Mouse (Mus musculus) midbrain, embryonic 12.5 days (tissue): Measurements from ENCODE around the gene Fads2. TPM values are rescaled to one million over a fixed set of nuclear protein-coding genes. Genes with fewer than 3 reads are reported as not detected.

Source experiments
- ATAC-seq: fragments of 200-750 bp; cut with Nextera tagmentation; 2 replicates; pipeline ENCODE4 v1.8.0; 2017; ENCODE audit warnings: low read depth, moderate TSS enrichment, moderate library complexity; ENCODE audit not compliant: low FRiP score
- H3K27ac ChIP-seq: fragments of 300-500 bp; sonication (generic); replicated peaks from 2 replicates; pipeline ENCODE4 v1.5.1; 2016; ENCODE audit warnings: mild to moderate bottlenecking
- H3K27me3 ChIP-seq: fragments of 300-500 bp; sonication (generic); 2 replicates; pipeline ENCODE4 v1.6.1; 2016; ENCODE audit warnings: mild to moderate bottlenecking
- H3K36me3 ChIP-seq: fragments of 300-500 bp; sonication (generic); 2 replicates; pipeline ENCODE4 v1.6.1; 2016
- H3K4me1 ChIP-seq: fragments of 300-500 bp; sonication (generic); 2 replicates; pipeline ENCODE4 v1.6.1; 2016
- H3K4me2 ChIP-seq: fragments of 300-500 bp; sonication (generic); replicated peaks from 2 replicates; pipeline ENCODE4 v1.6.1; 2016; ENCODE audit warnings: mild to moderate bottlenecking, moderate library complexity
- H3K4me3 ChIP-seq: fragments of 300-500 bp; sonication (generic); 2 replicates; pipeline ENCODE4 v1.5.1; 2016; ENCODE audit warnings: mild to moderate bottlenecking
- H3K9ac ChIP-seq: fragments of 300-500 bp; sonication (generic); replicated peaks from 2 replicates; pipeline ENCODE4 v1.6.1; 2016; ENCODE audit warnings: mild to moderate bottlenecking, moderate library complexity
- H3K9me3 ChIP-seq: fragments of 300-500 bp; sonication (generic); 2 replicates; pipeline ENCODE4 v1.6.1; 2016; ENCODE audit warnings: mild to moderate bottlenecking
- WGBS: fragments of 180-500 bp; shearing (Covaris S2); methylation state at CpG from one replicate; pipeline ENCODE4 v1.1.7; 2016; 5-methylcytosine and 5-hydroxymethylcytosine counted together
- polyA plus RNA-seq: library from polyadenylated mRNA; unstranded; fragments of >200 nt; fragmentation: Nextera tagmentation; extraction: Ambion mirVana; gene quantifications from 2 replicates; pipeline ENCODE4 v1.2.1, GENCODE M21; 2016

Fads2 gene
- polyA plus RNA-seq, 1 experiment from 2014 or later: 220 TPM

- ATAC-seq: no peak
- Histone ChIP-seq H3K27ac (no peak overlapping the region), H3K36me3 (peaks cover 97% of the 10 kb centered on the region), H3K9ac (no peak overlapping the region), H3K4me3 (no peak overlapping the region), H3K4me2 (no peak overlapping the region), H3K4me1 (0 out of 2 replicates have a peak, but pooled peaks cover 6% of the 10 kb centered on the region), H3K27me3 (no peaks in the 10 kb centered on the region), H3K9me3 (no peaks in the 10 kb centered on the region)
- WGBS: 84% methylated on average over 7 of the region's 7 CpGs
These were observed 33.8 kb downstream of the Fads2 start for GRCm38 (mm10) chr19:10067701-10068100.

GRCm38 (mm10) chr19:10066502-10066901 lies 35.0 kb downstream of the Fads2 start:
- H3K4me2 ChIP-seq: no peak overlapping the region
- no peaks in the 10 kb centered on the region for H3K9me3 ChIP-seq
- H3K4me3 ChIP-seq: no peak overlapping the region
- H3K36me3 ChIP-seq: peaks cover 99% of the 10 kb centered on the region
- ATAC-seq: no peak
- no peaks in the 10 kb centered on the region for H3K27me3 ChIP-seq
- no peak overlapping the region for H3K27ac ChIP-seq
- H3K4me1 ChIP-seq: 0 out of 2 replicates have a peak, but pooled peaks cover 2% of the 10 kb centered on the region
- 98% methylated on average over 3 of the region's 3 CpGs for WGBS
- no peak overlapping the region for H3K9ac ChIP-seq

DNA sequence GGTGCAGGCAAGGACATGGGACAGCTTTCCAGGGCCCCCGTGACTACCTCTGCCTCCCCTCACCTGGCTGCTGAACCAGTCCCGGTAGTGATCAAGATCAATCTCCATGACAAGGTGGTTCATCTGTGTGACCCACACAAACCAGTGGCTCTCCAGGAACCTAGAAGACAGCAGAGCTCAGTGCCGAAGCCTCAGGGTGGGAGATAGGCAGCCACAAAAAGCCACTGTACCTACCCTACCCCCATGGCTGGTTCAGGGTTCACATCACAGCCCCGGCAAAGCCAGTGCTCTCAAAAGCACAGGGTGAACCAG lies 35.4 kb downstream of the Fads2 start:
- H3K4me3 ChIP-seq: no peak overlapping the region
- no peaks in the 10 kb centered on the region for H3K27me3 ChIP-seq
- no peak overlapping the region for H3K27ac ChIP-seq
- peaks cover 3% of the 10 kb centered on the region; the same call in 1 of the 2 replicates for H3K4me1 ChIP-seq
- H3K4me2 ChIP-seq: no peak overlapping the region
- no peak for ATAC-seq
- H3K9ac ChIP-seq: no peak overlapping the region
- 93% methylated on average over 4 of the region's 4 CpGs for WGBS
- H3K9me3 ChIP-seq: no peaks in the 10 kb centered on the region
- H3K36me3 ChIP-seq: peaks cover 99% of the 10 kb centered on the region

DNA sequence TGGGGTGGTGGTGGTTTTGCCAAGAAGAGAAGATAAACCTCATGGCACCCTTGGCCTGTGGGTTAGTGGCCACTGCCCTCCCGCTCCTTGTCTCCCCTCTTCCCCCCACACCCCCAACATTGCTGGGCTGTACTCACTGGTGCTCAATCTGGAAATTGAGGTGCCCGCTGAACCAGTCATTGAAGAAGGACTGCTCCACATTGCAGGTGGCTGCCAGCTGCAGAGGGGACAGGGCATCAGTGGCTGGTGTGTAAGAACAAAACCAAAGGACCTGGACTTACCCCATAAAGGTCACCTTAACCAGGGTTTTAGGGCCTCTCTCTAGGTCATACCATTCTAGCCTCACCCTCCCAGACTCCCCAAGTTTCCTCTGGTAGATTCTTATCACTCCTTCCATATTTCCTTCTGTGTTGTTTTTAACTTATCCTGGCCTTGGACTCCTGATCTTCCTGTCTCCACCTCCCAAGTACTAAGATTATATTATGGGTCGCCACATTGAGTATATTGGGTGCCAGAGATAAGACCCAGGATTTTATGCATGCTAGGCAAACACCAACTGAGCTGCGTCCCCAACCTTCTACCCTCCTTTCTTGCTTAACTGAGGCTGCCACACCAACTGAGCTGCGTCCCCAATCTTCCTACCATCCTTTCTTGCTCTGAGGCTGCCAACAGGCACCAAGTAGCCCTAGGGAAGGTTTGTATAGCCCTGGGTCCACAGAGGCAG lies 35.9 kb downstream of the Fads2 start:
- Histone ChIP-seq H3K4me1 (peaks cover 7% of the 10 kb centered on the region; the same call in 1 of the 2 replicates), H3K9me3 (no peaks in the 10 kb centered on the region), H3K36me3 (peaks cover 99% of the 10 kb centered on the region), H3K4me2 (no peak overlapping the region), H3K9ac (no peak overlapping the region), H3K27me3 (no peaks in the 10 kb centered on the region), H3K27ac (no peak overlapping the region), H3K4me3 (no peak overlapping the region)
- ATAC-seq: no peak
- 94% methylated on average over 5 of the region's 5 CpGs for WGBS

- ATAC-seq: no peak
- H3K27ac ChIP-seq: no peak overlapping the region
- WGBS: 88% methylated on average over 10 of the region's 10 CpGs
- peaks cover 87% of the 10 kb centered on the region for H3K36me3 ChIP-seq
- no peak overlapping the region for H3K9ac ChIP-seq
- H3K4me1 ChIP-seq: peaks cover 7% of the 10 kb centered on the region; the same call in 1 of the 2 replicates
- H3K4me3 ChIP-seq: no peak overlapping the region
- no peak overlapping the region for H3K4me2 ChIP-seq
- no peaks in the 10 kb centered on the region for H3K9me3 ChIP-seq
- H3K27me3 ChIP-seq: no peaks in the 10 kb centered on the region
These were observed 37.2 kb downstream of the Fads2 start for GRCm38 (mm10) chr19:10064173-10065012.

DNA sequence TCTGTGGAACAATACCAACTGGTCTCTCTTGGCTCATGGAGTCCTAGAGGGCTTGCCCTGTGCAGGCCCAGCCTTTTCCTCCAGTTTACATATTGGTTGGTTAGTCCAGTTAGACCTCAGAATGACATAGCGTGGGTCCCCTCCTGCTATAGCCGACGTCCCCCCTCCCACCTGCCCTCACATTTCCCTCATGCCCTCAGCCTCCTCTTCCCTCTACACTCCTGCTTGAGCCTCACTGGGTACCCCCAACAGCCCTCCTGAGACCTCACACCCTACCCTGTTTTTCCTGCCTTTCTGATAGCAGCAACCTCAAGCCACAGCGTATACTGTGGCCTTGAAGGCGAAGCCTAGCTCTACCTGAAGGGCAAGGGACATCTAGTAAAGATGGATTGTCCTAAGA lies 38.7 kb downstream of the Fads2 start:
- Histone ChIP-seq H3K4me2 (no peak overlapping the region), H3K4me3 (no peak overlapping the region), H3K4me1 (peaks cover 7% of the 10 kb centered on the region; the same call in 1 of the 2 replicates), H3K9me3 (no peaks in the 10 kb centered on the region), H3K36me3 (peaks cover 72% of the 10 kb centered on the region), H3K27me3 (no peaks in the 10 kb centered on the region), H3K9ac (no peak overlapping the region), H3K27ac (no peak overlapping the region)
- WGBS: 91% methylated on average over 5 of the region's 5 CpGs
- no peak for ATAC-seq

GRCm38 (mm10) chr19:10062292-10062691 lies 39.3 kb downstream of the Fads2 start:
- H3K4me3 ChIP-seq: no peak overlapping the region
- no peaks in the 10 kb centered on the region for H3K27me3 ChIP-seq
- 90% methylated on average over 8 of the region's 8 CpGs for WGBS
- peaks cover 66% of the 10 kb centered on the region for H3K36me3 ChIP-seq
- H3K9me3 ChIP-seq: no peaks in the 10 kb centered on the region
- no peak overlapping the region for H3K9ac ChIP-seq
- no peak overlapping the region for H3K4me2 ChIP-seq
- no peak for ATAC-seq
- no peak overlapping the region for H3K27ac ChIP-seq
- H3K4me1 ChIP-seq: peaks cover 7% of the 10 kb centered on the region; the same call in 1 of the 2 replicates

GRCm38 (mm10) chr19:10061624-10062023 lies 39.9 kb downstream of the Fads2 start:
- WGBS: 88% methylated on average over 2 of the region's 2 CpGs
- Histone ChIP-seq H3K9me3 (no peaks in the 10 kb centered on the region), H3K4me1 (peaks cover 7% of the 10 kb centered on the region; the same call in 1 of the 2 replicates), H3K27ac (peak overlapping the region; percentile 69; the same call in 1 of the 2 replicates), H3K4me3 (no peak overlapping the region), H3K36me3 (peaks cover 59% of the 10 kb centered on the region), H3K4me2 (no peak overlapping the region), H3K27me3 (no peaks in the 10 kb centered on the region; the same call in 1 of the 2 replicates), H3K9ac (no peak overlapping the region)
- no peak for ATAC-seq

- no peak overlapping the region for H3K4me3 ChIP-seq
- WGBS: 58% methylated on average over 8 of the region's 8 CpGs
- H3K9me3 ChIP-seq: no peaks in the 10 kb centered on the region
- no peak for ATAC-seq
- H3K27me3 ChIP-seq: no peaks in the 10 kb centered on the region; the same call in 1 of the 2 replicates
- H3K4me2 ChIP-seq: no peak overlapping the region
- peaks cover 53% of the 10 kb centered on the region for H3K36me3 ChIP-seq
- H3K9ac ChIP-seq: no peak overlapping the region
- H3K4me1 ChIP-seq: peaks cover 7% of the 10 kb centered on the region; the same call in 1 of the 2 replicates
- peak overlapping the region; percentile 69 for H3K27ac ChIP-seq
These were observed 40.6 kb downstream of the Fads2 start for GRCm38 (mm10) chr19:10060783-10061590.

GRCm38 (mm10) chr19:10059911-10060567 lies 41.5 kb downstream of the Fads2 start:
- ATAC-seq: peak; percentile 52
- Histone ChIP-seq H3K36me3 (peaks cover 43% of the 10 kb centered on the region), H3K4me3 (no peak overlapping the region), H3K9ac (no peak overlapping the region), H3K4me2 (no peak overlapping the region), H3K27me3 (no peaks in the 10 kb centered on the region; the same call in 1 of the 2 replicates), H3K9me3 (no peaks in the 10 kb centered on the region), H3K4me1 (peaks cover 7% of the 10 kb centered on the region; the same call in 1 of the 2 replicates), H3K27ac (peak overlapping the region; percentile 69)
- WGBS: 63% methylated on average over 10 of the region's 10 CpGs

DNA sequence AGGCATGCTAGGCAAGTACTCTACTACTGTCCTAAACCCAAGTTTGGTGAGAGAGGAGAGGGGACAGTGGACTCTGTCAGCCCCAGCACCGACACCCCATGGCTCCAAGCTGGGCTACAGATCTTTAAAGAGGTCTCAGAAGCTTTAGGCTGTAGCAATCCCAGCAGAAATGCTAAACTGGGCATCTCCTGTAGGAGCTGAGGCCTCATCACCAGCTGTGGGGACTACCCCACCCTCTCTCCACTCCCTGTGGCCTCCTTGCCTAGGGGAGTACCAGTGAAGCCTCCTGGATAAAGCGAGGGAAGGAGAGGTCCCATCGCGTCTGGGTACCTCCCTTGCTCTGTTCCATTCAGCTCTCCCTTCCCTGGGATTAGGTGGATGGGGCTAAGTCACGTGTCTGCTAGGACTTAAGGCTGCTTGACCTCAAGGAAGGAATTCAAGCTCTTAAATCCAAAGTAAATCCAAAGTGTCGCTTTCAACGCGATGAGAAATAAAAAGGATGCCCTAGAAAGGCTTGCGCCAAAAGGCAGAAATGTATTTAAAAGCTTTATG lies 42.6 kb downstream of the Fads2 start:
- Histone ChIP-seq H3K27me3 (no peaks in the 10 kb centered on the region; the same call in 1 of the 2 replicates), H3K9me3 (no peaks in the 10 kb centered on the region), H3K27ac (no peak overlapping the region), H3K36me3 (peaks cover 33% of the 10 kb centered on the region), H3K4me1 (peaks cover 7% of the 10 kb centered on the region; the same call in 1 of the 2 replicates), H3K4me3 (no peak overlapping the region), H3K9ac (no peak overlapping the region), H3K4me2 (no peak overlapping the region)
- 56% methylated on average over 9 of the region's 9 CpGs for WGBS
- no peak for ATAC-seq
